Mouse (Mus musculus): Measurements from ENCODE around the gene Slc7a5. TPM values are rescaled to one million over a fixed set of nuclear protein-coding genes. Genes with fewer than 3 reads are reported as not detected.

The Slc7a5 gene
- polyA plus RNA-seq, 1 experiment from 2014 or later, result 38.7 TPM

DNA sequence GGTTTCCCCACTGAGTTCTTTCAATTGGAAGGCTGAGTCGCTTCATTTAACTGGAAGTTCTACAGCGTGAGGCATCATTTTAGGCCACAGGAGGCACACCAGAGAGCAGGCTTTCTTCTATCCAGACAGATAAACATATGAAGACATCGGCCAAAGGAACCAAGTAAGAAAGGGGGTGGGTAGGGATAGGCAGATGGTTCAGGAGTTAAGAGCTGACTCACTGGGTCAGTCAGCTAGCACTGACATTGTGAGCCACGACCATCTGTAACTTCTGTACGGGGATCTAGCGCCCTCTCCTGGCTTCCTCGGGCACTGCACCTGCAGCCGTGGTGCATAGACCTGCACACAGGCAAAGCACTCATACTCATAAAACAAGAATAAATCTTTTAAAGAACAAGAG lies 66.3 kb downstream of the Slc7a5 start:
- WGBS, result 56% methylated on average over 8 of the region's 8 CpGs
- H3K4me2 ChIP-seq, result no peak overlapping the region

GRCm38 (mm10) chr8:121832503-121832902 lies 75.0 kb downstream of the Slc7a5 start:
- ATAC-seq (ENCODE audit: low read depth), result no peak
- Histone ChIP-seq H3K36me3 (no peaks in the 10 kb centered on the region), H3K27me3 (no peaks in the 10 kb centered on the region), H3K4me1 (replicated peaks) (peaks cover 19% of the 10 kb centered on the region), H3K9ac (no peak overlapping the region), H3K4me2 (no peak overlapping the region), H3K9me3 (no peaks in the 10 kb centered on the region), H3K27ac (replicated peaks) (no peak overlapping the region), H3K4me3 (no peak overlapping the region)
- 22% methylated on average over 6 of the region's 6 CpGs for WGBS

More for the DNA sequence above, 66.3 kb downstream of the Slc7a5 start:
- no peaks in the 10 kb centered on the region for H3K36me3 ChIP-seq
- ATAC-seq (ENCODE audit: low read depth), result no peak
- H3K9ac ChIP-seq, result no peak overlapping the region
- no peaks in the 10 kb centered on the region for H3K27me3 ChIP-seq
- H3K4me3 ChIP-seq, result no peak overlapping the region
- no peak overlapping the region for H3K27ac ChIP-seq (replicated peaks)
- no peaks in the 10 kb centered on the region for H3K9me3 ChIP-seq
- H3K4me1 ChIP-seq (replicated peaks), result no peaks in the 10 kb centered on the region

GRCm38 (mm10) chr8:121832061-121832460 lies 75.4 kb downstream of the Slc7a5 start:
- Histone ChIP-seq H3K27ac (replicated peaks) (no peak overlapping the region), H3K4me3 (no peak overlapping the region), H3K4me1 (replicated peaks) (peaks cover 20% of the 10 kb centered on the region), H3K4me2 (no peak overlapping the region), H3K36me3 (no peaks in the 10 kb centered on the region), H3K27me3 (no peaks in the 10 kb centered on the region), H3K9me3 (no peaks in the 10 kb centered on the region), H3K9ac (no peak overlapping the region)
- no peak for ATAC-seq (ENCODE audit: low read depth)
- WGBS, result 79% methylated on average over 2 of the region's 2 CpGs

Other genes with a start within 250 kb of the Slc7a5 start
- 101 and 104 TPM in 2 replicates for gene Jph3, start 178.1 kb downstream of the Slc7a5 start, polyA plus RNA-seq (2015; fragmentation: Nextera tagmentation; extraction: Ambion mirVana)
- 40.0 and 40.5 TPM in 2 replicates for gene Klhdc4, start 78.1 kb downstream of the Slc7a5 start, polyA plus RNA-seq (2015; fragmentation: Nextera tagmentation; extraction: Ambion mirVana)
- gene Car5a, start 37.2 kb upstream of the Slc7a5 start, polyA plus RNA-seq (2015; fragmentation: Nextera tagmentation; extraction: Ambion mirVana), result 0.23 and 0.31 TPM in 2 replicates
- gene Banp, start 42.1 kb upstream of the Slc7a5 start, polyA plus RNA-seq (2015; fragmentation: Nextera tagmentation; extraction: Ambion mirVana), result 59.9 and 60.1 TPM in 2 replicates

All from neural tube, embryonic 13.5 days (tissue).